Mouse (Mus musculus): ENCODE results near the gene Nacc2.

GRCm38 (mm10) chr2:26123079-26123648 is at the start of gene Nacc2:
- TF ChIP-seq CTCF (IDR thresholded peaks at IDR 0.05; ENCODE audit: low read depth) (no peak), EP300 (IDR thresholded peaks at IDR 0.05; ENCODE audit: low read depth) (no peak)
